9 mouse cellular contexts compared by ENCODE assay signal in the genomic region with DNA sequence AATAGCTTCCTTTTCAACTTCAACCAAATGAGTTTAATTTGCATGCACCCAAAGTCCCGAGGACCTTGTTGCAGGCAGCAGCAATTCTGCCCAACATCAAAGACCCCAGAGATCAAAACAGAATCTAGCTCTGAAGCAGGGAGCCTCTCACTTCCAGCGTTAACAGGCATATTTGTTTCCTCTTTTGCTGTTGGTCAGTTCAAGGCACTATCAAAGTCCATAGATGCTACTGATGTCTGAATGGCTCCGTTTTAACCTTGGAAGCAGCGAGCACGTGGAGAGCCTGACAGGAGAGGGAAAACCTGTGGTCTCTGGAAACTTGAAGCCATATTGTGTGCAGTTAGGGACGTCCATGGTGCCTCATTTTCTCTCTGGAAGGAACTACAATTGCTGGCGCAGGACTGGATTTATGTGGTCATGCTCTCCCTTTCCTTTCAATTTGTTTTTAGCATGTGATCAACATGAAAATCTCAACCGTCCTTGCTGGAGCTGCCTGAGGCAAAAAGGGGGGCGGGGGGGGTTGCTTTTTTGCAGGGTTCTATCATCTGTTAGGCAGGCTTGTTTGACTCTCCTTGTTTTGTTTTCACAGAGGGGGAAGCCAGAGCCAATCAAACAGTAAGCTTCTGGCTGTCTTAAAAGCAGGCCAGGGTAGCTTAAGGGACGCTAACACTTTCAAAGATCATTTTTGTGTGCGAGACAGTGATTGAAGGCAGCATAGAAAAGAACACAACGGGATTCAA.
A peak's percentile ranks its signal among the peaks of the same experiment; 100 is the strongest.
DNase-seq lines count a peak whose midpoint lies in the region; ATAC-seq and TF ChIP-seq lines count a peak whose summit lies in the region.
"Had no signal": no experiment of that assay in that cellular context is flagged by ENCODE, and none has a peak within 500 bp of the region (broad histone marks: within the 10 kb centered on the region; RNA-seq: fewer than 3 reads in every experiment).

No protein-coding gene starts in this region.

- DNase-seq in testis, postnatal 14 days (ENCODE audit: low spot score), result no peak
- DNase-seq in stomach, postnatal 0 days (ENCODE audit: low spot score), result no peak
- no peak for DNase-seq in B cell, adult 2 months
- DNase-seq: adrenal gland, postnatal 25 days had no signal

- 0 out of 2 replicates have a peak overlapping the region, but pooled peaks have one; percentile 4 for H3K9ac ChIP-seq in forebrain, embryonic 12.5 days
- no peak overlapping the region for H3K9ac ChIP-seq in limb, embryonic 15.5 days
- no peak overlapping the region for H3K9ac ChIP-seq in stomach, postnatal 0 days (ENCODE audit: low read length)
- H3K9ac ChIP-seq: liver, embryonic 14.5 days had no signal

- H3K9me3 ChIP-seq in forebrain, embryonic 12.5 days, result no peaks in the 10 kb centered on the region
- no peaks in the 10 kb centered on the region for H3K9me3 ChIP-seq in limb, embryonic 15.5 days
- no peaks in the 10 kb centered on the region for H3K9me3 ChIP-seq in stomach, postnatal 0 days (ENCODE audit: control insufficient read depth, low read length)

- H3K4me3 ChIP-seq in testis, adult 2 months (ENCODE audit: control insufficient read depth, low read depth, low read length), result peak overlapping the region; percentile 10; the same call in 1 of the 2 replicates
- H3K4me3 ChIP-seq in forebrain, embryonic 12.5 days (replicated peaks), result 0 out of 2 replicates have a peak overlapping the region, but pooled peaks have one; percentile 17
- H3K4me3 ChIP-seq in limb, embryonic 15.5 days, result no peak overlapping the region
- H3K4me3 ChIP-seq in stomach, postnatal 0 days (ENCODE audit: low read depth, low read length), result peak overlapping the region; percentile 10; the same call in 1 of the 2 replicates

- no peak for TF ChIP-seq CTCF in testis, adult 2 months (IDR thresholded peaks at IDR 0.05; ENCODE audit: control insufficient read depth, insufficient read depth, insufficient replicate concordance, low read depth, low read length)
- TF ChIP-seq CTCF in stomach, postnatal 0 days (IDR thresholded peaks at IDR 0.05; ENCODE audit: low read depth), result no peak

- 5% methylated on average over 12 of the region's 12 CpGs for WGBS in forebrain, embryonic 12.5 days
- WGBS in limb, embryonic 15.5 days, result 17% methylated on average over 12 of the region's 12 CpGs
- 39% methylated on average over 12 of the region's 12 CpGs for WGBS in stomach, postnatal 0 days

- ATAC-seq in forebrain, embryonic 12.5 days (ENCODE audit: low FRiP score), result peak; percentile 89
- ATAC-seq in limb, embryonic 15.5 days (ENCODE audit: insufficient number of reproducible peaks, low FRiP score, low TSS enrichment, low read depth), result no peak
- ATAC-seq in stomach, postnatal 0 days (ENCODE audit: low FRiP score, low TSS enrichment), result no peak
- no peak for ATAC-seq in megakaryocyte-erythroid progenitor cell, adult 5-6 weeks (replicated peaks; ENCODE audit: low FRiP score, low TSS enrichment, poor library complexity, severe bottlenecking)

- no peak for TF ChIP-seq EP300 in stomach, postnatal 0 days (optimal IDR thresholded peaks at IDR 0.05)

- H3K27me3 ChIP-seq in testis, adult 2 months (ENCODE audit: control insufficient read depth, insufficient read depth, low read length), result no peaks in the 10 kb centered on the region
- H3K27me3 ChIP-seq in forebrain, embryonic 12.5 days, result no peaks in the 10 kb centered on the region
- H3K27me3 ChIP-seq in limb, embryonic 15.5 days, result no peaks in the 10 kb centered on the region
- H3K27me3 ChIP-seq in stomach, postnatal 0 days (ENCODE audit: control insufficient read depth, insufficient read depth, low read length), result no peaks in the 10 kb centered on the region

- peak overlapping the region; percentile 48 for H3K4me2 ChIP-seq in forebrain, embryonic 12.5 days
- H3K4me2 ChIP-seq in limb, embryonic 15.5 days, result peak overlapping the region; percentile 19; the same call in 1 of the 2 replicates
- H3K4me2 ChIP-seq in stomach, postnatal 0 days (replicated peaks; ENCODE audit: low read depth), result peak overlapping the region; percentile 36

- H3K4me1 ChIP-seq in testis, adult 2 months (ENCODE audit: control insufficient read depth, insufficient read depth, low read length), result peaks cover 6% of the 10 kb centered on the region; the same call in 1 of the 2 replicates
- H3K4me1 ChIP-seq in forebrain, embryonic 12.5 days, result peaks cover 20% of the 10 kb centered on the region
- H3K4me1 ChIP-seq in limb, embryonic 15.5 days, result peaks cover 14% of the 10 kb centered on the region
- H3K4me1 ChIP-seq in stomach, postnatal 0 days (replicated peaks; ENCODE audit: control insufficient read depth, insufficient read depth), result no peaks in the 10 kb centered on the region

- H3K27ac ChIP-seq in testis, adult 2 months (ENCODE audit: control insufficient read depth, insufficient read depth, low read depth, low read length), result no peak overlapping the region
- peak overlapping the region; percentile 80 for H3K27ac ChIP-seq in forebrain, embryonic 12.5 days
- H3K27ac ChIP-seq in limb, embryonic 15.5 days, result peak overlapping the region; percentile 27; the same call in 1 of the 2 replicates
- H3K27ac ChIP-seq in stomach, postnatal 0 days (replicated peaks), result no peak overlapping the region
- H3K27ac ChIP-seq: liver, embryonic 14.5 days had no signal

- no peak for TF ChIP-seq POLR2A in testis, adult 2 months (IDR thresholded peaks at IDR 0.05; ENCODE audit: control insufficient read depth, low read depth, low read length)

- H3K36me3 ChIP-seq in testis, adult 2 months (ENCODE audit: control insufficient read depth, insufficient read depth, low read length), result no peaks in the 10 kb centered on the region
- H3K36me3 ChIP-seq in forebrain, embryonic 12.5 days (replicated peaks), result no peaks in the 10 kb centered on the region
- H3K36me3 ChIP-seq in limb, embryonic 15.5 days, result no peaks in the 10 kb centered on the region
- H3K36me3 ChIP-seq in stomach, postnatal 0 days (ENCODE audit: control insufficient read depth, insufficient read depth, low read length), result no peaks in the 10 kb centered on the region

Comparison
In these comparisons a context has a peak if more than half of its experiments do, and no peak if none do; other contexts are left out.
1. H3K27ac ChIP-seq: peak in forebrain, embryonic 12.5 days (single experiment) and limb, embryonic 15.5 days (single experiment); none in testis, adult 2 months (single experiment) and stomach, postnatal 0 days (single experiment).
2. Peak in every context shown above with its lines, with median percentiles within 50 percentile points of each other: H3K4me2 ChIP-seq.